Mouse (Mus musculus) midbrain, embryonic 15.5 days (tissue): Measurements from ENCODE around the gene Gatb. TPM values are rescaled to one million over a fixed set of nuclear protein-coding genes. Genes with fewer than 3 reads are reported as not detected.
A peak's percentile ranks its signal among the peaks of the same experiment; 100 is the strongest.

Experiments used
- ATAC-seq: fragments of 200-750 bp; cut with Nextera tagmentation; replicated peaks from 2 replicates; pipeline ENCODE4 v1.8.0; 2017; ENCODE audit warnings: moderate TSS enrichment
- H3K27ac ChIP-seq: fragments of 300-500 bp; sonication (generic); 2 replicates; pipeline ENCODE4 v1.5.1; 2015; ENCODE audit warnings: mild to moderate bottlenecking, inconsistent platforms
- H3K27me3 ChIP-seq: fragments of 300-500 bp; sonication (generic); replicated peaks from 2 replicates; pipeline ENCODE4 v1.6.1; 2015; ENCODE audit warnings: inconsistent platforms
- H3K36me3 ChIP-seq: fragments of 300-500 bp; sonication (generic); replicated peaks from 2 replicates; pipeline ENCODE4 v1.6.1; 2015; ENCODE audit warnings: inconsistent platforms
- H3K4me1 ChIP-seq: fragments of 300-500 bp; sonication (generic); 2 replicates; pipeline ENCODE4 v1.6.1; 2015; ENCODE audit warnings: inconsistent platforms
- H3K4me2 ChIP-seq: fragments of 300-500 bp; sonication (generic); 2 replicates; pipeline ENCODE4 v1.6.1; 2015; ENCODE audit warnings: inconsistent platforms, mild to moderate bottlenecking, moderate library complexity
- H3K4me3 ChIP-seq: fragments of 300-500 bp; sonication (generic); 2 replicates; pipeline ENCODE4 v1.5.1; 2015; ENCODE audit warnings: mild to moderate bottlenecking, inconsistent platforms
- H3K9ac ChIP-seq: fragments of 300-500 bp; sonication (generic); 2 replicates; pipeline ENCODE4 v1.6.1; 2015; ENCODE audit warnings: mild to moderate bottlenecking, inconsistent platforms
- H3K9me3 ChIP-seq: fragments of 300-500 bp; sonication (generic); 2 replicates; pipeline ENCODE4 v1.6.1; 2016; ENCODE audit warnings: inconsistent platforms
- WGBS: fragments of 180-500 bp; shearing (Covaris S2); methylation state at CpG from one replicate; pipeline ENCODE4 v1.1.7; 2015; ENCODE audit warnings: mixed read lengths; 5-methylcytosine and 5-hydroxymethylcytosine counted together
- polyA plus RNA-seq: library from polyadenylated mRNA; unstranded; fragments of >200 nt; fragmentation: Nextera tagmentation; extraction: Ambion mirVana; gene quantifications from 2 replicates; pipeline ENCODE4 v1.2.1, GENCODE M21; 2015

Gene Gatb
- polyA plus RNA-seq, 1 experiment from 2014 or later: 22.8 TPM

DNA sequence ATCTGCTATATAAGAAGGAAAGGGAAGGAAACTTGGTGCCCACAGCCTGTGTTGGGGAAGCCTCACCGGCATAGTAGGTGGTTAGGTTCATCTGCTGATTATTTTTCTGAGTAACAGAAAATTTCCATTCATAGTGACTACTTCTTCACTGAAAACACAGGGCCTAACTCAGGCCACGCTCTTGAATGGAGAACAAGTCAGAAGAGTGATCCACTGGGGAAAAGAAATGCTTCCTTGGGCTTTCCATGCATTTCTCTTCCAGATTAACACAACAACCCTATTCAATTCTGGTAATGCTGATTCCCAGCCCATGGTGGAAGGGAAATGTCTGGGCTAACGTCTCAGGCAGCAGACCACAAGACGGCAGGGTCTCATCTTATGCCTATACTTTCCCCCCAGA lies 124.6 kb downstream of the Gatb start:
- Histone ChIP-seq H3K4me1 (0 out of 2 replicates have a peak, but pooled peaks cover 5% of the 10 kb centered on the region), H3K4me2 (no peak overlapping the region), H3K36me3 (no peaks in the 10 kb centered on the region), H3K27ac (no peak overlapping the region), H3K9me3 (no peaks in the 10 kb centered on the region), H3K9ac (no peak overlapping the region), H3K27me3 (no peaks in the 10 kb centered on the region), H3K4me3 (no peak overlapping the region)
- 76% methylated on average over 4 of the region's 4 CpGs for WGBS
- no peak for ATAC-seq

GRCm38 (mm10) chr3:85703141-85703882 lies 129.4 kb downstream of the Gatb start:
- no peak overlapping the region for H3K9ac ChIP-seq
- no peaks in the 10 kb centered on the region for H3K27me3 ChIP-seq
- H3K27ac ChIP-seq: no peak overlapping the region
- WGBS: 46% methylated on average over 6 of the region's 6 CpGs
- H3K4me3 ChIP-seq: no peak overlapping the region
- H3K9me3 ChIP-seq: no peaks in the 10 kb centered on the region
- no peak overlapping the region for H3K4me2 ChIP-seq
- 0 out of 2 replicates have a peak, but pooled peaks have one; percentile 33 for ATAC-seq
- H3K4me1 ChIP-seq: 0 out of 2 replicates have a peak, but pooled peaks cover 5% of the 10 kb centered on the region
- H3K36me3 ChIP-seq: no peaks in the 10 kb centered on the region

Other genes with a start within 250 kb of the Gatb start
- gene Fam160a1, start 243.2 kb downstream of the Gatb start, polyA plus RNA-seq: 0.21 and 0.45 TPM in 2 replicates